ENCODE assay signal across 10 mouse cellular contexts in genomic region chr5:28463656-28464055, GRCm38 (mm10). TPM values are rescaled to one million over a fixed set of nuclear protein-coding genes. Genes with fewer than 3 reads are reported as not detected.
DNase-seq lines count a peak whose midpoint lies in the region; ATAC-seq and TF ChIP-seq lines count a peak whose summit lies in the region.
"Had no signal": no experiment of that assay in that cellular context is flagged by ENCODE, and none has a peak within 500 bp of the region (broad histone marks: within the 10 kb centered on the region; RNA-seq: fewer than 3 reads in every experiment).

No protein-coding gene starts in this region.

- H3K9ac ChIP-seq in neural tube, embryonic 12.5 days, result no peak overlapping the region
- peak overlapping the region; percentile 38; the same call in 1 of the 2 replicates for H3K9ac ChIP-seq in intestine, postnatal 0 days (ENCODE audit: low read depth, low read length)
- H3K9ac ChIP-seq in liver, embryonic 13.5 days, result no peak overlapping the region
- H3K9ac ChIP-seq in stomach, postnatal 0 days (ENCODE audit: low read length), result no peak overlapping the region

- H3K4me2 ChIP-seq in neural tube, embryonic 12.5 days (replicated peaks), result peak overlapping the region; percentile 85
- H3K4me2 ChIP-seq in intestine, postnatal 0 days (replicated peaks; ENCODE audit: low read depth), result peak overlapping the region; percentile 93
- H3K4me2 ChIP-seq in liver, embryonic 13.5 days, result peak overlapping the region; percentile 55
- H3K4me2 ChIP-seq in stomach, postnatal 0 days (replicated peaks; ENCODE audit: low read depth), result peak overlapping the region; percentile 75

- no peak for TF ChIP-seq CTCF in intestine, postnatal 0 days (IDR thresholded peaks at IDR 0.05; ENCODE audit: low read depth)
- no peak for TF ChIP-seq CTCF in stomach, postnatal 0 days (IDR thresholded peaks at IDR 0.05; ENCODE audit: low read depth)

- no peaks in the 10 kb centered on the region for H3K36me3 ChIP-seq in neural tube, embryonic 12.5 days
- no peaks in the 10 kb centered on the region for H3K36me3 ChIP-seq in intestine, postnatal 0 days (ENCODE audit: control insufficient read depth, insufficient read depth)
- H3K36me3 ChIP-seq in liver, embryonic 13.5 days, result no peaks in the 10 kb centered on the region
- no peaks in the 10 kb centered on the region for H3K36me3 ChIP-seq in stomach, postnatal 0 days (ENCODE audit: control insufficient read depth, insufficient read depth, low read length)
- H3K36me3 ChIP-seq: G1E had no signal

- no peak for ATAC-seq in neural tube, embryonic 12.5 days (ENCODE audit: low FRiP score, low read depth)
- ATAC-seq in intestine, postnatal 0 days, result peak; percentile 26; the same call in 1 of the 2 replicates
- ATAC-seq in liver, embryonic 13.5 days (ENCODE audit: low read depth), result 0 out of 2 replicates have a peak, but pooled peaks have one; percentile 5
- ATAC-seq in stomach, postnatal 0 days (ENCODE audit: low FRiP score, low TSS enrichment), result no peak
- ATAC-seq: inflammation-experienced regulatory T-cells, adult 6 months had no signal

- DNase-seq in neural tube, embryonic 10.5 days (ENCODE audit: extremely low spot score, low spot score), result no peak
- DNase-seq in liver, embryonic 13.5 days, result no peak
- peak; percentile 41 for DNase-seq in stomach, postnatal 0 days (ENCODE audit: low spot score)
- no peak for DNase-seq in cerebellum, adult 18-20 months
- DNase-seq in cerebellum, postnatal 36 days, result no peak
- DNase-seq in cerebellum, adult 9-11 months, result no peak

- no peak overlapping the region for H3K27ac ChIP-seq in neural tube, embryonic 12.5 days
- H3K27ac ChIP-seq in intestine, postnatal 0 days (ENCODE audit: low read depth, low read length), result peak overlapping the region; percentile 60
- H3K27ac ChIP-seq in liver, embryonic 13.5 days, result no peak overlapping the region
- H3K27ac ChIP-seq in stomach, postnatal 0 days (replicated peaks), result peak overlapping the region; percentile 49; the same call in 1 of the 2 replicates

- peak overlapping the region; percentile 13; the same call in 1 of the 2 replicates for H3K4me3 ChIP-seq in neural tube, embryonic 12.5 days
- peak overlapping the region; percentile 58 for H3K4me3 ChIP-seq in intestine, postnatal 0 days (ENCODE audit: low read depth, low read length)
- no peak overlapping the region for H3K4me3 ChIP-seq in liver, embryonic 13.5 days (replicated peaks)
- H3K4me3 ChIP-seq in stomach, postnatal 0 days (ENCODE audit: low read depth, low read length), result peak overlapping the region; percentile 51

- WGBS in neural tube, embryonic 12.5 days, result 2% methylated on average over 10 of the region's 10 CpGs
- 3% methylated on average over 10 of the region's 10 CpGs for WGBS in intestine, postnatal 0 days
- 3% methylated on average over 10 of the region's 10 CpGs for WGBS in liver, embryonic 13.5 days (ENCODE audit: insufficient replicate concordance)
- 4% methylated on average over 10 of the region's 10 CpGs for WGBS in stomach, postnatal 0 days

- TF ChIP-seq EP300 in stomach, postnatal 0 days (optimal IDR thresholded peaks at IDR 0.05), result no peak

- no peaks in the 10 kb centered on the region for H3K9me3 ChIP-seq in neural tube, embryonic 12.5 days
- no peaks in the 10 kb centered on the region for H3K9me3 ChIP-seq in intestine, postnatal 0 days (ENCODE audit: control insufficient read depth)
- H3K9me3 ChIP-seq in liver, embryonic 13.5 days (replicated peaks), result no peaks in the 10 kb centered on the region
- no peaks in the 10 kb centered on the region for H3K9me3 ChIP-seq in stomach, postnatal 0 days (ENCODE audit: control insufficient read depth, low read length)
- H3K9me3 ChIP-seq: G1E had no signal

- peaks cover 100% of the 10 kb centered on the region for H3K27me3 ChIP-seq in neural tube, embryonic 12.5 days (replicated peaks)
- peaks cover 76% of the 10 kb centered on the region for H3K27me3 ChIP-seq in intestine, postnatal 0 days (replicated peaks; ENCODE audit: control insufficient read depth, insufficient read depth, low read length)
- H3K27me3 ChIP-seq in liver, embryonic 13.5 days, result peaks cover 100% of the 10 kb centered on the region
- peaks cover 9% of the 10 kb centered on the region; the same call in 1 of the 2 replicates for H3K27me3 ChIP-seq in stomach, postnatal 0 days (ENCODE audit: control insufficient read depth, insufficient read depth, low read length)

- H3K4me1 ChIP-seq in neural tube, embryonic 12.5 days, result peaks cover 49% of the 10 kb centered on the region
- H3K4me1 ChIP-seq in intestine, postnatal 0 days (replicated peaks; ENCODE audit: control insufficient read depth, insufficient read depth, low read length), result no peaks in the 10 kb centered on the region; the same call in 1 of the 2 replicates
- 0 out of 2 replicates have a peak, but pooled peaks cover 4% of the 10 kb centered on the region for H3K4me1 ChIP-seq in liver, embryonic 13.5 days (replicated peaks)
- H3K4me1 ChIP-seq in stomach, postnatal 0 days (replicated peaks; ENCODE audit: control insufficient read depth, insufficient read depth), result 0 out of 2 replicates have a peak, but pooled peaks cover 2% of the 10 kb centered on the region

RNA-seq across cellular contexts. Expression of gene Shh, which starts 3.4 kb away (rescaled TPM):
- 3.0 and 3.6 TPM in 2 replicates for polyA plus RNA-seq in neural tube, embryonic 12.5 days (2016; fragmentation: Nextera tagmentation; extraction: Ambion mirVana)
- 0.18 and 0.23 TPM in 2 replicates for polyA plus RNA-seq in intestine, postnatal 0 days (2015; fragmentation: Nextera tagmentation; extraction: Ambion mirVana)
- 0.08 TPM in 1 of 2 replicates, not detected in the other for polyA plus RNA-seq in liver, embryonic 13.5 days (2015; fragmentation: Nextera tagmentation; extraction: Ambion mirVana)
- polyA plus RNA-seq in stomach, postnatal 0 days (2015; fragmentation: Nextera tagmentation; extraction: Ambion mirVana), result 4.6 and 5.5 TPM in 2 replicates
- polyA plus RNA-seq: G1E; inflammation-experienced regulatory T-cells, adult 6 months had no signal

Comparison
In these comparisons a context has a peak if more than half of its experiments do, and no peak if none do; other contexts are left out.
1. ATAC-seq: peak in intestine, postnatal 0 days (single experiment) and liver, embryonic 13.5 days (single experiment); none in neural tube, embryonic 12.5 days (single experiment) and stomach, postnatal 0 days (single experiment).
2. H3K27ac ChIP-seq: peak in intestine, postnatal 0 days (single experiment) and stomach, postnatal 0 days (single experiment); none in neural tube, embryonic 12.5 days (single experiment) and liver, embryonic 13.5 days (single experiment).
3. Peak in every context shown above with its lines, with median percentiles within 50 percentile points of each other: H3K4me2 ChIP-seq.